17 mouse cellular contexts compared by ENCODE assay signal in genomic region chr8:122313310-122313709, GRCm38 (mm10). TPM values are rescaled to one million over a fixed set of nuclear protein-coding genes. Genes with fewer than 3 reads are reported as not detected.
A peak's percentile ranks its signal among the peaks of the same experiment; 100 is the strongest.
DNase-seq lines count a peak whose midpoint lies in the region; ATAC-seq lines count a peak whose summit lies in the region.
"Had no signal": no experiment of that assay in that cellular context is flagged by ENCODE, and none has a peak within 500 bp of the region (broad histone marks: within the 10 kb centered on the region; RNA-seq: fewer than 3 reads in every experiment).

No protein-coding gene starts in this region.

- peak; percentile 62 for ATAC-seq in heart, embryonic 11.5 days (replicated peaks; ENCODE audit: insufficient number of reproducible peaks, low FRiP score, low TSS enrichment)
- ATAC-seq in midbrain, embryonic 16.5 days = no peak
- no peak for ATAC-seq in intestine, embryonic 16.5 days
- ATAC-seq in stomach, embryonic 15.5 days (ENCODE audit: insufficient read depth, low FRiP score, low read depth) = peak; percentile 40; the same call in 1 of the 2 replicates
- ATAC-seq in forebrain, embryonic 16.5 days = no peak
- ATAC-seq: forebrain, embryonic 13.5 days had no signal

- no peak for DNase-seq in heart, postnatal 4 days
- no peak for DNase-seq in midbrain, embryonic 10.5 days (ENCODE audit: low spot score)
- no peak for DNase-seq in neural tube, embryonic 10.5 days (ENCODE audit: extremely low spot score, low spot score)
- DNase-seq: cerebellum, adult 9-11 months; gastrocnemius, postnatal 10 days; kidney, adult 9 months; lung, adult 18-20 months had no signal

- no peak overlapping the region for H3K9ac ChIP-seq in heart, embryonic 11.5 days (ENCODE audit: low read depth, low read length)
- no peak overlapping the region for H3K9ac ChIP-seq in midbrain, embryonic 16.5 days (ENCODE audit: low read depth, low read length)
- peak overlapping the region; percentile 23; the same call in 1 of the 2 replicates for H3K9ac ChIP-seq in intestine, embryonic 16.5 days (ENCODE audit: low read depth, low read length)
- H3K9ac ChIP-seq in stomach, embryonic 15.5 days = no peak overlapping the region
- H3K9ac ChIP-seq in forebrain, embryonic 16.5 days (replicated peaks; ENCODE audit: low read depth, low read length) = no peak overlapping the region
- H3K9ac ChIP-seq: forebrain, embryonic 13.5 days had no signal

- H3K36me3 ChIP-seq in heart, embryonic 11.5 days (ENCODE audit: control insufficient read depth, insufficient read depth, low read length) = peaks cover 2% of the 10 kb centered on the region; the same call in 1 of the 2 replicates
- 0 out of 2 replicates have a peak, but pooled peaks cover 2% of the 10 kb centered on the region for H3K36me3 ChIP-seq in midbrain, embryonic 10.5 days
- no peaks in the 10 kb centered on the region for H3K36me3 ChIP-seq in midbrain, embryonic 16.5 days (ENCODE audit: control insufficient read depth, insufficient read depth, low read length)
- no peaks in the 10 kb centered on the region for H3K36me3 ChIP-seq in intestine, embryonic 16.5 days (ENCODE audit: control insufficient read depth, insufficient read depth, low read length)
- H3K36me3 ChIP-seq in stomach, embryonic 15.5 days = 0 out of 2 replicates have a peak, but pooled peaks cover 3% of the 10 kb centered on the region
- H3K36me3 ChIP-seq in forebrain, embryonic 16.5 days (ENCODE audit: control insufficient read depth, insufficient read depth) = no peaks in the 10 kb centered on the region

- peak overlapping the region; percentile 86 for H3K27ac ChIP-seq in heart, embryonic 11.5 days (ENCODE audit: low read depth, low read length)
- H3K27ac ChIP-seq in midbrain, embryonic 10.5 days (replicated peaks) = peak overlapping the region; percentile 55
- no peak overlapping the region for H3K27ac ChIP-seq in midbrain, embryonic 16.5 days (ENCODE audit: low read length)
- H3K27ac ChIP-seq in intestine, embryonic 16.5 days (ENCODE audit: low read length) = peak overlapping the region; percentile 48
- H3K27ac ChIP-seq in stomach, embryonic 15.5 days = peak overlapping the region; percentile 28; the same call in 1 of the 2 replicates
- H3K27ac ChIP-seq in forebrain, embryonic 16.5 days (ENCODE audit: low read length) = no peak overlapping the region
- H3K27ac ChIP-seq: forebrain, embryonic 13.5 days had no signal

- H3K27me3 ChIP-seq in heart, embryonic 11.5 days (ENCODE audit: control insufficient read depth, insufficient read depth, low read length) = no peaks in the 10 kb centered on the region
- no peaks in the 10 kb centered on the region for H3K27me3 ChIP-seq in midbrain, embryonic 10.5 days (ENCODE audit: low read depth, poor library complexity, severe bottlenecking)
- H3K27me3 ChIP-seq in midbrain, embryonic 16.5 days (ENCODE audit: control insufficient read depth, insufficient read depth, low read depth, low read length) = no peaks in the 10 kb centered on the region
- no peaks in the 10 kb centered on the region for H3K27me3 ChIP-seq in intestine, embryonic 16.5 days (replicated peaks; ENCODE audit: control insufficient read depth, insufficient read depth, low read length)
- H3K27me3 ChIP-seq in stomach, embryonic 15.5 days (replicated peaks) = no peaks in the 10 kb centered on the region
- no peaks in the 10 kb centered on the region for H3K27me3 ChIP-seq in forebrain, embryonic 16.5 days (replicated peaks; ENCODE audit: control insufficient read depth, insufficient read depth, low read length)

- H3K9me3 ChIP-seq in heart, embryonic 11.5 days (replicated peaks; ENCODE audit: control insufficient read depth, low read length) = no peaks in the 10 kb centered on the region
- H3K9me3 ChIP-seq in midbrain, embryonic 10.5 days (replicated peaks) = no peaks in the 10 kb centered on the region
- H3K9me3 ChIP-seq in midbrain, embryonic 16.5 days (replicated peaks; ENCODE audit: control insufficient read depth, low read length, poor library complexity, severe bottlenecking) = no peaks in the 10 kb centered on the region
- H3K9me3 ChIP-seq in intestine, embryonic 16.5 days (ENCODE audit: control insufficient read depth, low read length) = no peaks in the 10 kb centered on the region
- H3K9me3 ChIP-seq in stomach, embryonic 15.5 days = no peaks in the 10 kb centered on the region
- H3K9me3 ChIP-seq in forebrain, embryonic 16.5 days (ENCODE audit: control insufficient read depth, low read length) = no peaks in the 10 kb centered on the region
- H3K9me3 ChIP-seq: forebrain, embryonic 13.5 days had no signal

- H3K4me2 ChIP-seq in heart, embryonic 11.5 days = 0 out of 2 replicates have a peak overlapping the region, but pooled peaks have one; percentile 2
- no peak overlapping the region for H3K4me2 ChIP-seq in midbrain, embryonic 16.5 days (ENCODE audit: low read length)
- no peak overlapping the region for H3K4me2 ChIP-seq in intestine, embryonic 16.5 days (ENCODE audit: low read depth, low read length)
- H3K4me2 ChIP-seq in stomach, embryonic 15.5 days = no peak overlapping the region
- H3K4me2 ChIP-seq in forebrain, embryonic 16.5 days (ENCODE audit: low read length) = no peak overlapping the region
- H3K4me2 ChIP-seq: forebrain, embryonic 13.5 days; midbrain, embryonic 11.5 days had no signal

- WGBS in heart, embryonic 11.5 days (ENCODE audit: insufficient replicate concordance) = 6% methylated on average over 12 of the region's 12 CpGs
- WGBS in midbrain, embryonic 10.5 days = 74% methylated on average over 12 of the region's 12 CpGs
- 76% methylated on average over 12 of the region's 12 CpGs for WGBS in midbrain, embryonic 16.5 days
- 39% methylated on average over 12 of the region's 12 CpGs for WGBS in intestine, embryonic 16.5 days
- 35% methylated on average over 12 of the region's 12 CpGs for WGBS in stomach, embryonic 15.5 days
- 73% methylated on average over 12 of the region's 12 CpGs for WGBS in forebrain, embryonic 16.5 days

- H3K4me1 ChIP-seq in heart, embryonic 11.5 days (ENCODE audit: control insufficient read depth, insufficient read depth, low read length) = peaks cover 99% of the 10 kb centered on the region
- peaks cover 44% of the 10 kb centered on the region for H3K4me1 ChIP-seq in midbrain, embryonic 10.5 days
- H3K4me1 ChIP-seq in midbrain, embryonic 16.5 days (ENCODE audit: control insufficient read depth, insufficient read depth, low read length) = no peaks in the 10 kb centered on the region; the same call in 1 of the 2 replicates
- peaks cover 82% of the 10 kb centered on the region for H3K4me1 ChIP-seq in intestine, embryonic 16.5 days (ENCODE audit: control insufficient read depth, insufficient read depth, low read length)
- H3K4me1 ChIP-seq in stomach, embryonic 15.5 days = peaks cover 65% of the 10 kb centered on the region
- H3K4me1 ChIP-seq in forebrain, embryonic 16.5 days (replicated peaks; ENCODE audit: control insufficient read depth, insufficient read depth, low read length) = 0 out of 2 replicates have a peak, but pooled peaks cover under 1% of the 10 kb centered on the region
- H3K4me1 ChIP-seq: forebrain, embryonic 13.5 days had no signal

- no peak overlapping the region for H3K4me3 ChIP-seq in heart, embryonic 11.5 days (ENCODE audit: low read depth, low read length)
- no peak overlapping the region for H3K4me3 ChIP-seq in midbrain, embryonic 10.5 days
- no peak overlapping the region for H3K4me3 ChIP-seq in midbrain, embryonic 16.5 days (ENCODE audit: low read depth, low read length)
- no peak overlapping the region for H3K4me3 ChIP-seq in intestine, embryonic 16.5 days (ENCODE audit: low read length)
- H3K4me3 ChIP-seq in stomach, embryonic 15.5 days (replicated peaks) = no peak overlapping the region
- no peak overlapping the region for H3K4me3 ChIP-seq in forebrain, embryonic 16.5 days (replicated peaks; ENCODE audit: low read length)
- H3K4me3 ChIP-seq: forebrain, embryonic 13.5 days had no signal

RNA-seq across cellular contexts. Expression of gene Zfpm1, which starts 31.4 kb away (rescaled TPM):
- polyA plus RNA-seq in heart, embryonic 11.5 days (2014; fragmentation: Nextera tagmentation; extraction: Ambion mirVana) = 6.9 and 7.9 TPM in 2 replicates
- total RNA-seq in heart, postnatal 4 days (2021) = 10 to 100 TPM; 45.7 to 47.0 TPM
- 1.3 and 1.5 TPM in 2 replicates for polyA plus RNA-seq in midbrain, embryonic 10.5 days (2016; fragmentation: Nextera tagmentation; extraction: Ambion mirVana)
- polyA plus RNA-seq in midbrain, embryonic 16.5 days (2015; fragmentation: Nextera tagmentation; extraction: Ambion mirVana) = 0.77 and 1.2 TPM in 2 replicates
- polyA plus RNA-seq in intestine, embryonic 16.5 days (2015; fragmentation: Nextera tagmentation; extraction: Ambion mirVana) = 2.6 and 2.7 TPM in 2 replicates
- polyA plus RNA-seq in stomach, embryonic 15.5 days (2015; fragmentation: Nextera tagmentation; extraction: Ambion mirVana) = 5.6 and 5.7 TPM in 2 replicates
- 0.41 and 0.65 TPM in 2 replicates for polyA plus RNA-seq in forebrain, embryonic 16.5 days (2015; fragmentation: Nextera tagmentation; extraction: Ambion mirVana)

RNA-seq across cellular contexts. Expression of gene Trhr2, which starts 47.2 kb away (rescaled TPM):
- polyA plus RNA-seq in heart, embryonic 11.5 days (2014; fragmentation: Nextera tagmentation; extraction: Ambion mirVana) = not detected in 2 replicates
- not detected for total RNA-seq in heart, postnatal 4 days (2021)
- not detected in 2 replicates for polyA plus RNA-seq in midbrain, embryonic 10.5 days (2016; fragmentation: Nextera tagmentation; extraction: Ambion mirVana)
- polyA plus RNA-seq in midbrain, embryonic 16.5 days (2015; fragmentation: Nextera tagmentation; extraction: Ambion mirVana) = 0.26 TPM in 1 of 2 replicates, not detected in the other
- polyA plus RNA-seq in intestine, embryonic 16.5 days (2015; fragmentation: Nextera tagmentation; extraction: Ambion mirVana) = not detected in 2 replicates
- polyA plus RNA-seq in stomach, embryonic 15.5 days (2015; fragmentation: Nextera tagmentation; extraction: Ambion mirVana) = not detected in 2 replicates
- polyA plus RNA-seq in forebrain, embryonic 16.5 days (2015; fragmentation: Nextera tagmentation; extraction: Ambion mirVana) = not detected in 2 replicates
- total RNA-seq: gastrocnemius, postnatal 10 days had no signal
- polyA plus RNA-seq: embryonic facial prominence, embryonic 11.5 days; forebrain, embryonic 13.5 days; midbrain, embryonic 11.5 days; neural tube, embryonic 11.5 days; thymus, postnatal 0 days had no signal

Comparison
In these comparisons a context has a peak if more than half of its experiments do, and no peak if none do; other contexts are left out.
1. H3K27ac ChIP-seq: peak in heart, embryonic 11.5 days (single experiment), midbrain, embryonic 10.5 days (single experiment), intestine, embryonic 16.5 days (single experiment) and stomach, embryonic 15.5 days (single experiment); none in midbrain, embryonic 16.5 days (single experiment) and forebrain, embryonic 16.5 days (single experiment).
2. ATAC-seq: peak in heart, embryonic 11.5 days (single experiment) and stomach, embryonic 15.5 days (single experiment); none in midbrain, embryonic 16.5 days (single experiment), intestine, embryonic 16.5 days (single experiment) and forebrain, embryonic 16.5 days (single experiment).